Mouse (Mus musculus): Measurements from ENCODE around the gene Eif5b.
"Not testable (repeated sequence)": the region's sequence is repeated elsewhere in the genome, so short reads cannot be mapped to it uniquely, and the experiment has no call there.

The Eif5b gene

DNA sequence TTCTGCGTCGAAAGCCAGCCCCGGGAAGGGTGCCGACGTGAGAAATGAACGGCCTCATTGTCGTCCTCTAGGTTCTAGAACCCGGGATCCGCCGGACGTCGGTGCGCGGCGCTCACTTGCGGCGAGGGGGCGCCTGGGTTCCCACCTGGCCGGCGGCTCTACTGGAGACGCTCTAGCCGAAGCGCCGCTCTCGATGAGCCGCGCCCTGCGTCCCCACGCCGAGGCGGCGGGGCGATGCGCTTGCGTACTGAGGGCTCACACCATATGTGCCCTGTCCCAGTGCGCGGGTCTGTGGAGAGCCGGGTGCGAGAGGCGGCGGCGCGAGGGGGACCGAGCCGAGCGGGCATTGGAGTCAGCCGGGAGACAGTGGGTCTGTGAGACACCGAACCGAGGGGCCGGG lies at the start of gene Eif5b, which contains the start of gene Txndc9:
Gene Eif5b (plus strand): TSS at position 144 of the 400 bp plus-strand sequence.
Gene Txndc9 (minus strand): TSS at position 27 of the 400 bp plus-strand sequence.
- peak; percentile 93 for DNase-seq (ENCODE audit: low read depth, low spot score)

DNA sequence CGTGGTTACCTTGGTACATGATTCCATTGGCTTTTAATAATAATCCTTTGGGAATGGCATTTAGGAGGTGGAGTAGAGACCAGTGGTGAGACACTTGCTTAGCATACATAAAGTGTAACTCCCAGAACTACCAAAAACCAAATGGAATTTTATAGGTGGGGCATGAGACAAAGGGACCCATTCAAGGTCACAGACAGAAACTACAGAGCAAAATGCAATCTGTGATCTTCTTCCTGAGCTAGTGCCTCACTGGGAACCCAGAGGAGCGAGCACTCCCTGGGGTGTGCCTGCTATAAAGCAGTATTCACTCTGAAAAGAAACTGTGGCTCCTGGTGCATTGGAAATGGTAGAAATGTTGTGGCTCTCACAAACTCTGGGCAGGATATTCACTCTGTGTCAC lies 48.9 kb upstream of the Eif5b start:
- no peak for DNase-seq (ENCODE audit: low read depth, low spot score)

DNA sequence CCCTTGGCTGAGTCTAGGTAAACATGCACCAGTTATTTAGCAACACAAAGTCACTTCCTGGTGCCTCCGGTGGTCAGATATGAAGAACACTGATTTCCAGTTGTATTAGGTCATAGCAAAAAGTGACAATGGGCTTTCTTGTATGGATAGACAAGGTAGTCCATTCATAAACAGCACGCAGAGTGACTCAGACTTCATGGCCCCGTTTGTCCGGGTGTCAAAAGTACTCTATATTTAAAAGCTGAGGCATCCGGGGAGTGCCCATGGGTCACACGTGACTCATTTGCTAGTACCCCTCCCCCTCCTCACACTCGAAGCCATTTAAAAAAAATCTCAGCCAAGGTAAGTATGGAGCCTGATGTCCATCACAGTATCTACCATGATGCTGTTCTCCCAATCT lies 43.0 kb upstream of the Eif5b start:
- DNase-seq (ENCODE audit: low read depth, low spot score) = no peak

DNA sequence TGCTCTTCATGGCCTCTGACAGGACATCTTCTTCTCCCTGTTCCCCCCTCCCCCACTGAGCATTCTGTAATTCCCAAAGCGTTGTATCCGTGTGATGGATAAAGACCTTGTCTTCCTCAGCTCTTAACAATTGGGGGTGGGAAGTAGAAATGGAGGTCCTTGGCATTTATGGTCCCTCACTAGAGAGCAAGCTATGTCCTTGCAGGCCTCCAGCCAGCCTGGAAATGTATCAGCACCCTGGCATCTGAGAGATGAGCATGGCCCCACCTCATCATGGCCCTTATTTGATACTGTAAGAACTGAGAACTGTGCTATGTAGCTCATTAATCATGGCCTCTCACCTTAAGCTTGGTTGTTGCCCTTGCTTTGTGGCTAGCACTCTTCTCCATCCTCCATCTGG lies 42.6 kb upstream of the Eif5b start:
- no peak for DNase-seq (ENCODE audit: low read depth, low spot score)

DNA sequence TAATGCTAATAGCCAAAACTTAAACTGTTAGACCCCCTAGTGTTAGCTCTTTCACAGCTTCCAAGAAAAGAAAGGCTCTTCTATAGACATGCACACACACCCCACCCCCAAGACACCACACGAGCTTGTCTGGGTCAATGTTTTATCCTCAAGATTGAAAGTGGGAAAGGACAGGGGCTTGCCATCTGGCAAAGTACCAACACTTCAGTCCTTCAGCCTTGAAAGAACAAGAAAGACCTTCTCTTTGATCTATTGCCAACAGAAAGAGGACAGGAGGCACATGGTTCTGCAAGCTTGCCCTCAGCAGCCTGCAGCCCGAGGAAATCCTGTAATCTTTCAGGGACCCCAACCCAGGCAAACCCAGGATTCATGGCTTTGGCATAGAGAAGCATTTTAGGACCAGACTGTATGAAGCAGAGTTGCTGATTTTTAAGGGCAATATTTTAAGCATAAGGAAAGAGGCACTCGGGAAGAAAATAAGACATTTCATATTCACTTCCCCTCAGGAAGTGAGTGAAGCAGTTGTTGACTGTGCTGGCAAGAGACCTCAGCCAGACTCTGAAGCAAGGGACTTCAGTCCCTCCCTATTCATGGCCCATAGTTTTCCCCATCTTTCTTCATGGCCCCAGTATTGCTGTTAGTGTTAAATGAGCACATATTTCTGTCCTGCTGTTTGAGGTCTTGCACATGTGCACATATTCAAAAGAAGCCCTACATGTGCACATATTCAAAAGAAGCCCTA lies 40.9 kb upstream of the Eif5b start:
- DNase-seq (ENCODE audit: low read depth, low spot score) = no peak

DNA sequence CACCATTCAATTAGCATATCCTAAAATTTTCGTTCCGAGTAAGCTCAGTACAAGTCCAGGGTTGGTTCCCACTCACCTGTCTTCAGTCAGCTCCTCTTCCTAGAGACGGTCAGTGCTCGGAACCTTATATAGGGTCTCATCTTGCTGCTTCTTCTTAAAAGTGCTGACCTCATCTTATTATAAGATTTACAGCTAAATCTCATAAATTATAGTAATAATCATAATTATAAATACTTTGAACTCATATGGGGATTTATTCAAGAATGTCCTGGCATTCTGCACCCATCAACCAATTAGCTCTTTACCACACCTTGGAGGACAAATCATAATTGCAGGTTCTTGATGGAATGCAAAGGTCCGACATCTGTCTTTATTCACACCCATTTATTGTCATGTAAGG lies 40.2 kb upstream of the Eif5b start, which contains the start of gene Lyg1:
Gene Lyg1 (minus strand): TSS at position 101 of the 400 bp plus-strand sequence.
- no peak for DNase-seq (ENCODE audit: low read depth, low spot score)

DNA sequence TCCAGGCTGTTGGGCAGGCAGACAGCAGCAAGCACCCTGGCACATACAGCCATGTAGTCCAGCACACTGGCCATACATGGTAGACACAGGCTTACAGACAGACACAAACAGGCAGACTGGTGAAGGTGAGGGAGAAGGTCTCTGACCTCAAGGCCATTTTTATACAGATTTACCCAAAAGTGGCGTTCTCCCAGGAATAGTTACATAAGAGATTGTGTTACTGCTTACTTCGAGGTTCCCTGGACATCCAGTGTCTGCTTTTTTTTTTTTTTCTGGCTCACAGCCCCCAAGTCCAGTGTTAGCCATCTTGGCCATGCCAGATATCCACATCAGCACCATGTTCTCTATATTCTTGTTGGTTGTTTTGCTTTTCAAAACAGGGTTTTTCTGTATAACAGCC lies 39.3 kb upstream of the Eif5b start:
- no peak for DNase-seq (ENCODE audit: low read depth, low spot score)

DNA sequence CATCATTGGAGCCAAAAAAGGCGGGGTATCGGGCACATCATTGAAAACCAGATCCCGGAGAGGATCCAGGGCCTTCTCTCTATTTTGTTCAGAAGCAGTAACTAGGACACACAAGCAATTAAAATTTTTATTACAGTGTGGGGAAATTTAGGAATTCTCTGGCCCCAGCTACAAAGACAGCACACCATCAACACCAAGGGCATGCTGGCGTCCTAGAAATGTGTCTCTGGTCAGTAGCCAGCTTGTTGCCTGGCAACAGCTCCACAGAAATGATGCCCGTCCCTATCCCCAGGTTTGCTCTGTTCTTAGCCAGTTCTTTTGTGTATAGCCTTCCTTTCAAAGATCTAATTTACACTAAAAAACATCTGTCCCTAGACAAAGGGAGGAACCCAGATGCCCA lies 38.3 kb upstream of the Eif5b start:
- DNase-seq (ENCODE audit: low read depth, low spot score) = no peak

DNA sequence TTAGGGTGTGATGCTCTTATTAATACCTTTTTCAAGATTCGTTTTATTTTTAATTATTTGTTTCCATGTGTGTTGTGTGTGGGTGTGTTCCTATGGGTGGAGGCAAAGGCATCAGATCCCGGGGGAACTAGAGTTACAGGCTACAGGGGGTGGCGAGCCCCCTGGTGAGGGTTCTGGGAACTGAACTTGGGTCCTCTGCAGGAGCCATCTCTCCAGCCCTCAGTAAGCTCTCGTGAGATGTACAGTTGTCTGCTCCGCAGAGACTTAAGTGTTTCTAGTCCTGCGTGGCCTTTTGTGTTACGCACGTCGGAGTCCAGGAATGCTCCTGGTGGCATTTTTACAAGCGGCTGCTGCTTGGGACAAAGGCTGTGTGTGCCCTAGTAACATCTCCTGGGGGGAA lies 32.2 kb upstream of the Eif5b start:
- no peak for DNase-seq (ENCODE audit: low read depth, low spot score)

DNA sequence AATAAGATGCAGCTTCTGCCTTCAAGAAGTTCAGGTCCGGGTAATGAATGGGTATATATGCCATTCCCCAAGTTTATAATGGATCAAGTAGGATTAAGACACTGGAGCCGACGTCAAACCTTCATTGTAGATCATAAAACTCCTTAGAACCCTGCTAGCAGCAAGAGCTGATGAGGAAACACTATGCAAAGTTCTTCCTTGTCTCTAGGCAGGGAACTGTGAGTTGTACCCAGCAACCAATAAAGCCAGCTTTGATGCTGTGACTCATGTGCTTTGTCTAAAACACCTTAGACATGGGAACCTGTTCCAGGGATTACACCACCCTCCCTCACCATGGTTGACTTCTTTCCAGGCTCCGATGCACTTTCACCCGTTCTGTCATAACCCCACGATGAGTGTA lies 29.1 kb upstream of the Eif5b start:
- no peak for DNase-seq (ENCODE audit: low read depth, low spot score)

DNA sequence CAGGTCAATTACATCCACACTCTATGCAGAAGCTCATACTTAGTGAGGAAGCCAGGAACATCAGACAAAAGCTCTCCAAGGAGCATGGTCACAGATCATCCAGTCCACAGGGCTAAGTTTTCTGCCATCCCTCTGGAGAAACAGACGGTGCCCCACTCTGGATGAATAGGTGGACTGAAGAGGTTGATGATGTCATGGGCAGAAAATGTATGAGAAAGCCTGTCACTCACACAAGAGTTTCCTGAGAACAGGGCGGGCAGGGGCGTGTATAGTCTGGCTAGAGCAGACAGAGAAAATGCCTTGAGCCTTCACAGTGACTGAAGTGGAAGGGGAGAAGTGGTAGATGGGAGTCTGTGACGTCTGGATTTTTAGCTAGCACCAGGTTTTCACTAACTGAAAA lies 26.3 kb upstream of the Eif5b start:
- DNase-seq (ENCODE audit: low read depth, low spot score) = no peak

DNA sequence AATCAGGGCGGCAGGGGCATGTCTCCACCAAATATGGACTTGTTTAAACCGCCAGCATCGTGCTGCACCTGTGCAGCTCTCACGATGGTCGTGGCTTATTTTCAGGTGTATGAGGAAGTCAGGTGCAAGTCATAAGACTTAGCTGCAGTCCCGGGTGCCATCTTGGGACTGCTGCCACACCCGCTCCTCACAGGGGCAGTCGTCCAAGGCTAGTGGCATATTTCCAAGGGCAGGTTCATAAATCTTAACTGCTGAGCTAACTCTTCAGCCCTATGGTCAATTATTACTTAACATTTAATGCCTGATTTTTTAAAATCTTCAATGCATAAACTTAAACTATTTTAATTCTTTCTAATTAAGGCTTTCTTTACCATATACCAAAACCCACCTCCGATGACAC lies 21.1 kb upstream of the Eif5b start:
- not testable (repeated sequence) for DNase-seq (ENCODE audit: low read depth, low spot score)

DNA sequence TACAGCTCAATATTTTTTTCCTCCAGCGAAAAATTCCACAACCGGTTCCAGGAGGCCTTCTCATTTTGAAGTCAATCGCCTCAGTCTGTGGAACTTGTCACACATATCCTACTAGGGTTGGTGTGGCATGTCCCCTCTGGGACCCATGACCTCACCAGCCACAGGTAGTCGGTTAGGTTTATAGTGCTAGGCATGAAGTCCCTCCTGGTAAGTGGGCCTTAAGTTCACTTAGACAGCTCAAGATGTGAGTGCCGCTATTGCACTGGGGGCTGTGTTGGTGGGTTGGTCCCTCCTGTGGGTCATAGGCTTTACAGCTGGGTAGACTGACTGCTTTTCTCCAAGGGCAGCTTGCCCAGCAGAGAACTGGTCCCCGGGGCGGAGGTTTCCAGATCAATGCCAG lies 20.5 kb upstream of the Eif5b start:
- DNase-seq (ENCODE audit: low read depth, low spot score) = no peak

DNA sequence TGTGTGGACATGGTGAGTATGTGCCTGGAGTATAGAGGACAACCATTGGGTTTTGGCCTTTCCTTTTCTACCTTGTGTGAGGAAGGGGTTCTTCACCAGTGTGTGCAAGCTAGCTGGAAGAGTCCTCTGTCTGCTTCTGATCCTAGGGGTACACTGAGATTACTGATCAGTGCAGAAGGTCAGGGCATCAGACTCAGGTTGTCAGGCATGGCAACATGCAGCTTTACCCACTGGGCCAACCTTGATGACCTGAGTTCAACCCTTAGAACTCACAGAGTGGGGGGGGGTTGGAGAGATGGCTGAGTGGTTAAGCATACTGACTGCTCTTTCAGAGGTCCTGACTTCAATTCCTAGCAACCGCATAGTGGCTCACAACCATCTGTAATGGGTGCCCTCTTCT lies 13.5 kb upstream of the Eif5b start:
- DNase-seq (ENCODE audit: low read depth, low spot score) = no peak

DNA sequence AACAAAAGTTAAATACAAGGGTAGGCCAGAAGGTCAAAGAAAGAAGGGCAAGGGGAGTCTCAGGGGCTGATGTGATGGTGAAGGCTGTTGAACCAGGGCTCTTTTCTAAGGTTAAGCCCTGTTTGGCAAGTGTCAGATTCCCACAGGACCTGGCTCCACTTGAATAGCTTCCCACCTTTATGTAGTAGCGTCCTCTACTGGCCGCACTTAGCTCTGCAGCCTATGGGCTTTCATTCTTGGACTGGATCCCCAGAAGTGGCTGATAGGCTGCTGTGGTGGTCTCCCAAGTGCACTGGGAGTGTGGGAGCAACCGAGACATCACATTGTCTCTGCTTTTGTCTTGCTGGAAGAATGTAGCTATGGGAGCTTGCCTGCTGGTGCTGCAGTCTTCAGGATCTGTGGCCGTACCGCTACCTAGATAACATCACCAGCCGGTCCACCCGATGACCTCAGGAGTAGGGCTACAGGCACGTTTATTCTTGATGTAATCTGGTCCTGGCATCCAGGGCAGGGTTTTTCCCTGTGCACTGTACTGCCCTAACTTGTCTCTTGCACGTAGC lies 12.0 kb upstream of the Eif5b start:
- DNase-seq (ENCODE audit: low read depth, low spot score) = no peak

DNA sequence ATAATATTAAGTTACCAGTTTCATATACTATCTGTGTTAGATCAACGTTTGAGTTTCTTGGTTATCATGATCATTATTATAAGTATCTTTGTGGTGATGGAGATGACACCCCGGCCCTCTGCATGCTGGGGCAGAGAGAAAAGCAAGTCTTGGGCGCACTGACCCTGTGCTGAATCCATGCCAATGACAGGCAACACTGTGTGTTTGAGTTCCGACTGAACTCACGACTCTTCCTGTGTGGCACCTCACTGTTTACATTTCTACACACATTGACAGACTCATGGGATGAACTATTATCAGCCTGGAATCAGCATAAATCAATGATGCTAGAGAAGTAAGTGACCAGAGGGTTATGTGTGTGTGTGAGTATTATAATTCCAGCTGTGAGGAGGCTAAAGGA lies 10.0 kb upstream of the Eif5b start:
- no peak for DNase-seq (ENCODE audit: low read depth, low spot score)

DNA sequence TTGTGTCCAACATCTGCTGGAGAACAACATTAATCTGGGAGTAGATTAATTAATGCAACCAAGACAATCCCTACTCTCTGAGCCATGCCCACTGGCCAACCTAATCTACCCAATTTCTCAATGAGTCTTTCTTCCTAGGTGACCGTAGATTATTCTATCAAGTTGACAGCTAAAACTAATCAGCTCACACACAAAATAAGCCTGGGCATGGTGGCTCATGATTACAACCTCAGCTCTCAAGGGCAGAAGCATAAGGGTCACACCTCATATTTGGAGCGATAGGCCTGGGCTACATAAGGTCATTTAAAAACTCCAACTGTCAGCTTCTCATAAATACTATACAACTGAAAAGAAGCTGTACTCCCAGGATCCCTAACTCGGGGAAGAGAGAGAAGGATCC lies 1.6 kb upstream of the Eif5b start:
- DNase-seq (ENCODE audit: low read depth, low spot score) = no peak

DNA sequence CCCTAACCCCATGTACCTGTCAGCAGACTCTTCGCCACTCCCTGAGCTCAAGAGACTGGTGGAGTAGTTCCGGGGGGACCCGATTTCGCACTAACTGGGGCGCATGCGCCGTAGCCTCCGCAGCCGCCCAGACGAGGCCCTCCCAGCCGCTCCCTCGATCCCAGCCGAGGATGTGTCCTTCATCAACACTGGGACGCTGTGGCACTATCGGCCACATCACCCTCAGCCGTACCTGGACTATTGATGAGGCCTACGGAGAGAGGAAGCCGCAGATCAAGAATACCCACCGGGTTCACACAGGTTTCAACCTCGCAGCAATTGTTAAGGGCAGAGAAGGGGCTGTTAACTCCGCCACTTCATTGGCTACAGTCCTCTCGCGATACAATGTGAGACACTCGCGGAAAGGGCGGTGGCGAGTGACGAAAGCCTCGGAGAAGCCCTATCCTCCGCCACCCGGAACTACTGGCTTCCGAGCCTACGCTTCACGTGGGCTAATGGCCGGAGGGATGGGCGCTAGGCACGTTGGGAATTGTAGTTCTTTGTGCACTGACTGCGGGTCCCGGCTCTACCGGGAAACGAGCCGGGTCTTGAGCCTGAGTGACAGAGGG lies 829 bp upstream of the Eif5b start:
- peak; percentile 99 for DNase-seq (ENCODE audit: low read depth, low spot score)

DNA sequence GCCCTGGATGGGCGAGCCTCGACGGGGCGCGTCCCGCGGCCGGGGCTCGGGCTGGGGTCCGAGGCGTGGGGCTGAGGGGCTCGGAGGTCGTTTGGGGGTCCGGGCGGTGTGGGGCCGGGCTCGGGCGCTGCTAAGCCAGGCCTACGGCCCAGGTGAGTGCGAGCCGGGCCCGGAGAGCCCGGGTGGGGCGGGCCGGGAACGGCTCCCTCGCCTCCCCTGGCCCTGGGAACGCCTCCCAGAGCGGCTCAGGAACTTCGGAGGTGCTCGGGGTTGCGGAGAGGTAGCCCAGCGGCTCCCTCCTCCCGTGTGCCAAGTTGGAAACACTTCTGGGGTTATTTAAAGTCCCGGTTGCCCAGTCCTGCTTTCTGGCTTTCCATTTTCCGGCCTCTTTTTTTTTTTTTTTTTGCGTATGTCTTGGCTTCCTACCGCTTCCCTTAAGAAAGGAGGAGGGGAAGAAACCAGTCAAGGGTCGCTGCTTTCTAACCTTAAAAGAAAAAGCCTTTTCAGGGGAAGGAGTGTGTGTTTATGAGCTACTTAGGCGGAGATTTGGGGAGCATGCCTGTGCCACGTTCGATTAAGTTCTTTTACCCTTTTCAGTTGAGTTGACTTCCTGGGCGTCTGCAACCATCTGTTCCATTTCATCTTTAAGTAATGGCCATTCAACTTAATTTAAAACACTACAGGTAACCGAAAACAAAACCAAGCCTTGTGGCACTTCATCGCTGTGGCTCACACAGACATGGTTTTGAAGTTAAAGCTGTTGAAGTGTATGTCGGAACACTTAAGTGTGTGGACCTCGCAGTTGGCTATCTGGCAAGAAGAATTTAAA lies 775 bp downstream of the Eif5b start:
- peak; percentile 21 for DNase-seq (ENCODE audit: low read depth, low spot score)

DNA sequence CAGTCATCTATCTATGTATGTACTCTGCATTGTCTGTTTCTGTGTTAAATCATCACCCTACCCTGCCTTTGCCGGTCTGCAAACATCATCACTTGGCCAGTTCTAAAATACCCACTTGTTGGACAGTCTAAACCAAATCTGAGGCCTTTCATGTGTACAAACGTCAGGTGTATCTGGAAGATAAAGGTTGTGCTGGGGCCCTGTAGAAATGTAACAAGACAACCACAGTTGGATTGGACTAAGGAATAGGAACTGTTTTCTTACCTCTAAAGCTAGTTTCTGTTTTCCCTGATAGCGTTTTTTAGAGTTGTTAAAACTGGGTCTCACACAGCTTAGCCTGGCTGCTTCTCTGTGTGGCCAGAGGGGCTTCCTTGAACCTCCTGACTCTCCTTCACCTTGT lies 1.7 kb downstream of the Eif5b start:
- DNase-seq (ENCODE audit: low read depth, low spot score) = no peak

DNA sequence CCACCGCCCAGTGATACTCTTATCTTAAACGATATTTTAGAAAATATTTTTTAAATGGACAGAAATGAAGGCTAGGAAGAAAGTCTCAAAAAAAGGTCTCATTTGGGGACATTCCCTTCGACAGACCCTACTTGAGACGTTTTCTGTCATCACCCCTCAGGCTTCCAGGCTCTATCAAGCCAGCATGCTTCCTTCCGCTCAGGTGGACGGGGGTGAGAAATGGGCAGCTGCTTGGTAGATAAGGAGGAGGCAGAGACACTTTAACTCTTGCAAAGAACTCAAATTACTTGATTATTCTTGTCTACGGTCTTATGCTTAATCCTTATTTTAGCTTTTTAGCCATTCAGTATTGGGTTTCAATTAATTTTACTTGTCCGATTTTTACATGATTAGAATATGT lies 3.0 kb downstream of the Eif5b start:
- no peak for DNase-seq (ENCODE audit: low read depth, low spot score)

DNA sequence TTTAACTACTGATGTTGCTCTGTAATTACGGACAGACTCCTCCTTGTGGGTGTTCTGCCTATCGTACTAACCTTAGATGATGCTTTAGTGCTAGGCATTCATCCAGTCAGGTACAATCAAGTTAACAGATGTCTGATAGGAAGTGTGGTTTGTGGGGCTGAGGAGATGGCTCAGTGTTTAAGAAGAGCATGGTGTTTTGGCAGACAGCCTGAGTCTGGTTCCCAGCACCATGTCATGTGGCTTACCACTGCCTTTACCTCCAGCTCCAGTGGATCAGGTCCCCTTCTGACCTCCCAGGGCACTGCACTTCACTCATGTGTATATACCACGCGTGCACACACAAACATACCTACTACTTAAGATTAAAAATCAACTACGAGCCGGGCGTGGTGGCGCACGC lies 4.1 kb downstream of the Eif5b start:
- DNase-seq (ENCODE audit: low read depth, low spot score) = no peak

All from CD4-positive helper T cell, adult 2 months (primary cell).